Mouse (Mus musculus) small intestine, adult 2 months (tissue): ENCODE measurements at regions not wholly inside any gene's neighbourhood (a gene's known extent, or its start where the extent isn't known, plus 50 kb on each side); places are given as distances from the start of the nearest gene placed in this dataset.
"Not testable (repeated sequence)": the region's sequence is repeated elsewhere in the genome, so short reads cannot be mapped to it uniquely, and the experiment has no call there.

Experiments used
- H3K27ac ChIP-seq: fragments of 200-500 bp; 2 replicates; pipeline ENCODE4 v1.5.1; 2012; ENCODE audit warnings: low read depth, low read length, control low read depth, inconsistent platforms; ENCODE audit not compliant: insufficient read depth
- H3K27me3 ChIP-seq: fragments of 200-500 bp; 2 replicates; pipeline ENCODE4 v1.6.1; 2012; ENCODE audit warnings: mild to moderate bottlenecking, moderate library complexity, low read length, inconsistent platforms; ENCODE audit not compliant: control insufficient read depth, insufficient read depth
- H3K36me3 ChIP-seq: fragments of 200-500 bp; 2 replicates; pipeline ENCODE4 v1.6.1; 2012; ENCODE audit warnings: mild to moderate bottlenecking, low read length, control low read depth, inconsistent platforms; ENCODE audit not compliant: control insufficient read depth, insufficient read depth
- H3K4me1 ChIP-seq: fragments of 200-500 bp; 2 replicates; pipeline ENCODE4 v1.6.1; 2012; ENCODE audit warnings: low read length, inconsistent platforms, mixed read lengths; ENCODE audit not compliant: control insufficient read depth, insufficient read depth, insufficient read length
- H3K4me3 ChIP-seq: fragments of 200-500 bp; 2 replicates; pipeline ENCODE4 v1.5.1; 2012; ENCODE audit warnings: low read depth, mild to moderate bottlenecking, control low read depth, inconsistent platforms, low read length, moderate library complexity
- CTCF ChIP-seq: fragments of 200-500 bp; IDR thresholded peaks from 2 replicates; pipeline ENCODE4 v1.5.1; 2012; ENCODE audit warnings: low read depth, mild to moderate bottlenecking, control low read depth, inconsistent platforms, low read length, moderate library complexity, mixed read lengths; ENCODE audit not compliant: insufficient replicate concordance, insufficient read length; ENCODE audit errors: extremely low read depth
- POLR2A ChIP-seq: fragments of 200-500 bp; IDR thresholded peaks from 2 replicates; pipeline ENCODE4 v1.6.1; 2012; ENCODE audit warnings: low read depth, mild to moderate bottlenecking, control low read depth, inconsistent platforms, low read length, moderate library complexity
- WGBS: fragments of 180-500 bp; shearing (Covaris S2); methylation state at CpG from one replicate; pipeline ENCODE4 v1.1.7; 2018; 5-methylcytosine and 5-hydroxymethylcytosine counted together

GRCm38 (mm10) chr11:114486455-114486854 lies 181.9 kb upstream of the Rpl38 start:
- H3K27me3 ChIP-seq, result no peaks in the 10 kb centered on the region
- no peak overlapping the region for H3K27ac ChIP-seq
- H3K4me3 ChIP-seq, result no peak overlapping the region
- H3K36me3 ChIP-seq, result no peaks in the 10 kb centered on the region
- 42% methylated on average over 8 of the region's 8 CpGs for WGBS
- H3K4me1 ChIP-seq, result peaks cover 5% of the 10 kb centered on the region; the same call in 1 of the 2 replicates
- TF ChIP-seq CTCF (no peak), POLR2A (no peak)

DNA sequence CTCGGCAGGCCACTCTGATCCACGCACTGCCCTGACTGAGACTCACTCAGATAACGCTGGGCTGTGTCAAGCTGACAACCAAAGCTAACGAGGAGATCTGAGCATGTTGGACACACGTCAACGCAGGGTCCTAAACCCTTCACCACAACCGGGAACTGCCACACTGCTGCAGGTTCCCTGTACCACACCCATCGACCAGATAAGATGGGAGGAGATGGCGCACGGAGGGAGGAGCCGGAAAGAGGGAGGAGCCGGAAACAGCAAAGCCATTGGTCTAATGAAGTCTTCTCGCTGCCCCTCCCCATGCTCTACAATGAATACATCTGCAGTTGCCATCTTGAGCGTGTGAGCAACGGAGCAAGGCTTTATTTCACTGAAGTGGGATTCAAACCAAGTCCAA lies 182.9 kb upstream of the Rpl38 start:
- no peak overlapping the region for H3K27ac ChIP-seq
- no peaks in the 10 kb centered on the region for H3K36me3 ChIP-seq
- no peaks in the 10 kb centered on the region for H3K27me3 ChIP-seq
- H3K4me3 ChIP-seq, result peak overlapping the region; percentile 32; the same call in 1 of the 2 replicates
- no peak for TF ChIP-seq CTCF
- TF ChIP-seq POLR2A, result no peak
- WGBS, result 36% methylated on average over 15 of the region's 15 CpGs
- H3K4me1 ChIP-seq, result peaks cover 5% of the 10 kb centered on the region; the same call in 1 of the 2 replicates

DNA sequence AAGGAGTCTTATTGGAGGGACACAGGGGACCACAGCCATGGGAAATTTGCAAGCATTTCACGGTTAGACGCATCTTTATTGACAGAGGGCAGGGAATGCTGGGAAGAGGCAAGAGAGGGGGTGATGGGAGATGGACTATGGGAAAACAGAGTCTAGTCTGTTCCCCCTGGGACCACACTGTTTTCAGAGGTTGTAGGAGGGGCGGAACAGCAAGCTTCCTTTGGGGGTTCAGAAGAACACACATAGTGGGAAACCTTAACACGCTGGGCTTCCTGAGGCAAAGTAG lies 183.7 kb upstream of the Rpl38 start:
- Histone ChIP-seq H3K27ac (no peak overlapping the region), H3K4me3 (no peak overlapping the region), H3K4me1 (peaks cover 5% of the 10 kb centered on the region; the same call in 1 of the 2 replicates), H3K36me3 (no peaks in the 10 kb centered on the region), H3K27me3 (no peaks in the 10 kb centered on the region)
- no peak for TF ChIP-seq CTCF
- no peak for TF ChIP-seq POLR2A
- WGBS, result 89% methylated on average over 4 of the region's 4 CpGs

- no peaks in the 10 kb centered on the region for H3K27me3 ChIP-seq
- H3K4me3 ChIP-seq, result no peak overlapping the region
- TF ChIP-seq POLR2A (no peak), CTCF (no peak)
- 69% methylated on average over 12 of the region's 12 CpGs for WGBS
- no peaks in the 10 kb centered on the region for H3K36me3 ChIP-seq
- H3K27ac ChIP-seq, result no peak overlapping the region
- peaks cover 5% of the 10 kb centered on the region; the same call in 1 of the 2 replicates for H3K4me1 ChIP-seq
Observed at GRCm38 (mm10) chr11:114483823-114484667, 184.3 kb upstream of the Rpl38 start.

GRCm38 (mm10) chr11:114483350-114483749 lies 185.0 kb upstream of the Rpl38 start:
- H3K27me3 ChIP-seq, H3K4me3 ChIP-seq, H3K4me1 ChIP-seq, H3K36me3 ChIP-seq, H3K27ac ChIP-seq: not testable (repeated sequence)
- WGBS, result 84% methylated on average over 7 of the region's 7 CpGs

DNA sequence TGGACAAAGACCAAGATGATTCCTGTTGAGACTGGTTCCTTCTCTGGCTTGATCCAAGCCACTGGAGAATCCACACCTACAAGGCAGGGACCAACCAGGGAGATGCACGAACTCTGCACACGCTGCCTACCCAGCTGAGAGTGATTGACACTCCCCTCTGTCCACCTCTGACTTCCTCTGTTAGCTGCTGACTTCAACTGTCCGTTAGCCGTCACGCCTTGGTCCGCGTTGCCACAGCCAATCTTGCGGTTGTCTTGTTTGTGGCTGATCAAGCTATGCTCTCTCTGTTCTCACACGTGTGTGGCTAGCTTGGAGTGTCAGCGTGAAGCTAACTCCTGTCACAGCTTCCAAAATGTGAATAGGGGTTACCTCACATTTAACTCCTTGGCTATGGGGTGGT lies 186.3 kb upstream of the Rpl38 start:
- TF ChIP-seq POLR2A, result no peak
- no peak for TF ChIP-seq CTCF
- Histone ChIP-seq H3K4me1 (peaks cover 5% of the 10 kb centered on the region; the same call in 1 of the 2 replicates), H3K4me3 (no peak overlapping the region), H3K36me3 (no peaks in the 10 kb centered on the region), H3K27ac (no peak overlapping the region), H3K27me3 (no peaks in the 10 kb centered on the region)
- WGBS, result 74% methylated on average over 10 of the region's 10 CpGs

DNA sequence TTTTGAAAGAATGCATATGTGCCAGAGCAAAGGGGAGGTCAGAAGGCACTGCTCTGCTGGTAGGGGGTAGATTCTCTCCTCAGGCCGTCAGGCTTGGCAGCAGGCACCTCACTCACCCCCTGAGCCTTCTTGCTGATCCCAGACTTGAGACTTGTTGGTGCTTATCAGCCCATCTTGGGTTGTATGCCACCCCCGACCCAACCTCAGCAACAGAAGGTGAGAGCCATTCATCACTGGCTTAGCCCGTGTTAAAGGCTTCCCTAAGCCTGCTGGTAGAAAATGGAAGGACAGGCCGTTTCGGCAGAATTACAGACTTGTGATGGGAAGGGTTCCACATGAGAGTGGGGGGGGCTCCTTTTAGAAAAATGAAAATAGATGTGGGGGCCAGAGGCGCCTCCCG lies 187.3 kb upstream of the Rpl38 start:
- peaks cover 5% of the 10 kb centered on the region; the same call in 1 of the 2 replicates for H3K4me1 ChIP-seq
- TF ChIP-seq CTCF (no peak), POLR2A (no peak)
- no peak overlapping the region for H3K4me3 ChIP-seq
- H3K36me3 ChIP-seq, result no peaks in the 10 kb centered on the region
- H3K27me3 ChIP-seq, result no peaks in the 10 kb centered on the region
- H3K27ac ChIP-seq, result no peak overlapping the region
- WGBS, result 71% methylated on average over 7 of the region's 7 CpGs

DNA sequence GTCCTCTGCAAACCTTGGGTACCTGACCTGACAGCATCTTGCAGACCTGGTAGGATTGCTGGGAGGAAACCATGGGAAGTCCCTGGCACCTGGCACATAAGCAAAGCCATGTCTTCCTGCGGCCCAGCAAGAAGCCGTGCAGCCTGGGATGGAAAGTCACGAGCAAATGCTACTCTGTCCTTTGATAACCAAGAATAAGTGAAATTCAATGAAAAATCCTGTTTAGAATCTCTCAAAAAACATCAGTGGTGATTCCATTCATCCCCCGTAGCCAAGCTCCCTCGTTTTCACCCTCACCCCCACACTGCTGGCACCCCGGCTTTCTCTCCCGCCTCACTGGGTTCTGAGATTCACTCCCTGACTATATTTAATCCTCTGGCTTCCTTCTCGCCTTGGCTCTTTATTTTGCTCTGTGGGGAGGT lies 188.2 kb upstream of the Rpl38 start:
- WGBS, result 86% methylated on average over 8 of the region's 8 CpGs
- H3K4me1 ChIP-seq, result peaks cover under 1% of the 10 kb centered on the region; the same call in 1 of the 2 replicates
- no peak overlapping the region for H3K4me3 ChIP-seq
- H3K36me3 ChIP-seq, result no peaks in the 10 kb centered on the region
- no peaks in the 10 kb centered on the region for H3K27me3 ChIP-seq
- no peak overlapping the region for H3K27ac ChIP-seq
- TF ChIP-seq CTCF, result no peak
- TF ChIP-seq POLR2A, result no peak
